Mouse (Mus musculus): ENCODE results near the gene Fnbp1. TPM values are rescaled to one million over a fixed set of nuclear protein-coding genes. Genes with fewer than 3 reads are reported as not detected.
"Not testable (repeated sequence)": the region's sequence is repeated elsewhere in the genome, so short reads cannot be mapped to it uniquely, and the experiment has no call there.

Fnbp1 gene
- polyA plus RNA-seq, 1 experiment from 2014 or later, result 17.3 TPM

DNA sequence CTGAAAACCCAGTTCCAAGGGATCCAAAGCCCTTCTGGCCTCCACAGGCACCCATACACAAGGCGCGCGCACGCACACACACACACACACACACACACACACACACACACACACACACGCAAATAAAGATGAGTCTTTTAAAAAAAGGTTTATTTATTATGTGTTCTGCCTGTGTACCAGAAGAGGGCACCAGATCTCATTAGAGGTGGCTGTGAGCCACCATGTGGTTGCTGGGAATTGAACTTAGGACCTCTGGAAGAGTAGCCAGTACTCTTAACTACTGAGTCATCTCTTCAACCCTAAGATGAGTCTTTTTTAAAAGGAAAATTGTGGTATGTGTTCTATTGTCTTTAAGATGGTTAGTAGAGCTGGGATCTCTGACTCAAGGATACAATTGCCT, 30.7 kb upstream of the Fnbp1 start:
- H3K27ac ChIP-seq (ENCODE audit: low read depth, low read length), result no peak overlapping the region
- DNase-seq (ENCODE audit: low spot score), result no peak
- H3K4me3 ChIP-seq (ENCODE audit: low read depth, low read length), result no peak overlapping the region
- H3K4me1 ChIP-seq (replicated peaks; ENCODE audit: control insufficient read depth, insufficient read depth, low read length), result no peaks in the 10 kb centered on the region
- WGBS, result 92% methylated on average over 5 of the region's 5 CpGs
- H3K9ac ChIP-seq (ENCODE audit: low read length), result no peak overlapping the region
- H3K9me3 ChIP-seq (ENCODE audit: control insufficient read depth, low read length), result no peaks in the 10 kb centered on the region
- no peak overlapping the region for H3K4me2 ChIP-seq (ENCODE audit: low read depth, low read length, severe bottlenecking)
- H3K27me3 ChIP-seq (ENCODE audit: control insufficient read depth, insufficient read depth, low read length), result no peaks in the 10 kb centered on the region
- no peak for ATAC-seq (replicated peaks; ENCODE audit: low FRiP score)
- peaks cover 11% of the 10 kb centered on the region for H3K36me3 ChIP-seq (ENCODE audit: control insufficient read depth, insufficient read depth, low read length)

DNA sequence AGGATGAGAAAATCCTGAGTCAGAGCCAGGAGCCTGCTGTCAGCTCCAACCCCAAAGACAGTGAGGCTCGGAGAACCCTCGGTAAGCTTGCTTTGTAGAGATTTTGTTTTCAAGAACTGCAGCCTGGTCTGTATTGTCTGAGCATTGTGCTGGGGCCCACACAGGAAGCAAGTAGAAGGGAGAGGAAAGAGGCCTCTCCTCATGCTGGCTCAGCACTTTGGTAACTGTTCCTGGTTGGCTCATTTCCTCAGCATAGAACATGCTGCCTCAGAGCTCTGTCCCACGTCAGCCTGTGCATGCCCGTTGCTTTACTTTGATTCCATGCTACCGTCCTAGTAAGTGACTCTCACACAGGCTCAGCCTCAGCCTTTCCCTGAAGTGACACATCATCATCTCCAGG, 30.2 kb upstream of the Fnbp1 start:
- peaks cover 7% of the 10 kb centered on the region for H3K36me3 ChIP-seq (ENCODE audit: control insufficient read depth, insufficient read depth, low read length)

DNA sequence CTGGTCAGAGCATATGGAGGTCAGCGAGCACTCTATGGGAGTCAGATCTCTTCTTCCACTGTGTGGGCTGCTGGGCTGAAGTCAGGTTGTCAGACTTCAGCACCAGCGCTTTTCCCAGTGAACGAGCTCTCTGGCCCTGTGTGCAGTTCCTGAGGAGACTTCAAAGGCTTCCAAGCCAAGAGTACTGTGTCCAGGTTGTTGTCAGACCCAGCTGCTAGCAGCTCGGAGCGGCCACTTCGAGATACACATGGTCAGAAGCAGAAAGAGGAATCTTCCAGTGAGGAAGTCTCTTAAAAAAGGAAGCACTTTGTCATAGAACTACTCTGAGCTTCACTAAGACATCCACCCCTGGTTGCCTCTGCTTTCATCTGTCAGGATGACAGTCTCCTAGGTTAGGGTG, 28.4 kb upstream of the Fnbp1 start:
- ATAC-seq (replicated peaks; ENCODE audit: low FRiP score) (no peak), DNase-seq (ENCODE audit: low spot score) (no peak)
- peaks cover 7% of the 10 kb centered on the region for H3K36me3 ChIP-seq (ENCODE audit: control insufficient read depth, insufficient read depth, low read length)
- WGBS, result 88% methylated on average over 6 of the region's 6 CpGs
- no peak overlapping the region for H3K4me3 ChIP-seq (ENCODE audit: low read depth, low read length)
- H3K9ac ChIP-seq (ENCODE audit: low read length), result no peak overlapping the region
- H3K9me3 ChIP-seq (ENCODE audit: control insufficient read depth, low read length), result no peaks in the 10 kb centered on the region
- no peak overlapping the region for H3K27ac ChIP-seq (ENCODE audit: low read depth, low read length)
- H3K4me2 ChIP-seq (ENCODE audit: low read depth, low read length, severe bottlenecking), result no peak overlapping the region
- no peaks in the 10 kb centered on the region for H3K27me3 ChIP-seq (ENCODE audit: control insufficient read depth, insufficient read depth, low read length)
- H3K4me1 ChIP-seq (replicated peaks; ENCODE audit: control insufficient read depth, insufficient read depth, low read length), result no peaks in the 10 kb centered on the region

More for the DNA sequence above, 30.2 kb upstream of the Fnbp1 start:
- Histone ChIP-seq H3K4me3 (ENCODE audit: low read depth, low read length) (no peak overlapping the region), H3K27me3 (ENCODE audit: control insufficient read depth, insufficient read depth, low read length) (no peaks in the 10 kb centered on the region), H3K9me3 (ENCODE audit: control insufficient read depth, low read length) (no peaks in the 10 kb centered on the region), H3K4me1 (replicated peaks; ENCODE audit: control insufficient read depth, insufficient read depth, low read length) (no peaks in the 10 kb centered on the region), H3K4me2 (ENCODE audit: low read depth, low read length, severe bottlenecking) (no peak overlapping the region), H3K27ac (ENCODE audit: low read depth, low read length) (no peak overlapping the region), H3K9ac (ENCODE audit: low read length) (no peak overlapping the region)
- ATAC-seq (replicated peaks; ENCODE audit: low FRiP score), result no peak
- WGBS, result 92% methylated on average over 5 of the region's 5 CpGs
- no peak for DNase-seq (ENCODE audit: low spot score)

DNA sequence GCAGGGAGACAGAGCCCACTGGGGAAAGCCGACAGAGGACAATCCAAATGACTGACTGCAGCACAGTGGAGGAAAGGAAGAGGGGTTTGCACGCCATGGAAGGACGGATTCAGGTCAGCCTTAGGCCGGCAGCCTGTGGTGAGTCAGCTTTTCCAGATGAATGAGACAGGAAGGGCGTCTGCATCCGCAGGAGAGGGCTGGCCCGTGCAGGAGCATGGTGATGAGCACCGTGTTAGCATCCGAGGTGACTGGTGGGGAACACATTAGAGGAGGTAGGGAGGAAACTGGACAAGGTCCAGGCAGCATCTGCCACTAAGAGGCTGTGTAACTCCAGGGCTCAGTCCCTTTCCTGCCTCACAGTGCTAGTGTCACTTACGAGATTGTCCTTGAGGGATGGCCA, 27.2 kb upstream of the Fnbp1 start:
- WGBS, result 92% methylated on average over 10 of the region's 10 CpGs
- ATAC-seq (replicated peaks; ENCODE audit: low FRiP score) (no peak), DNase-seq (ENCODE audit: low spot score) (no peak)
- Histone ChIP-seq H3K36me3 (ENCODE audit: control insufficient read depth, insufficient read depth, low read length) (peaks cover 7% of the 10 kb centered on the region), H3K4me1 (replicated peaks; ENCODE audit: control insufficient read depth, insufficient read depth, low read length) (no peaks in the 10 kb centered on the region), H3K4me2 (ENCODE audit: low read depth, low read length, severe bottlenecking) (no peak overlapping the region), H3K27ac (ENCODE audit: low read depth, low read length) (no peak overlapping the region), H3K4me3 (ENCODE audit: low read depth, low read length) (no peak overlapping the region), H3K9ac (ENCODE audit: low read length) (no peak overlapping the region), H3K27me3 (ENCODE audit: control insufficient read depth, insufficient read depth, low read length) (no peaks in the 10 kb centered on the region), H3K9me3 (ENCODE audit: control insufficient read depth, low read length) (no peaks in the 10 kb centered on the region)

DNA sequence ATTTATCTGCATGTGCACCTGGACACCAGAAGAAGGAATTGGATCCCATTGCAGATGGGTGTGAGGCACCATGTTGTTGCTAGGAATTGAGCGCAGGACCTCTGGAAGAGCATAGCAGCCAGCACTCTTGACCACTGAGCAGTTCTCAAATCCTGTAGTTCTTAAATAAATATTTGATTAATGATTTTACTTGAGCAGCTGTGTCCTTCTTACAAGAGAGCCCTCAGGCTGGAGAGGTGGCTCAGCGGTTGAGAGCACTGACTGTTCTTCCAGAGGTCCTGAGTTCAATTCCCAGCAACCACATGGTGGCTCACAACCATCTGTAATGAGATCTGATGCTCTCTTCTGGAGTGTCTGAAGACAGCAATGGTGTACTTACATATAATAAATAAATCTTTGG, 25.8 kb upstream of the Fnbp1 start:
- not testable (repeated sequence) for H3K36me3 ChIP-seq (ENCODE audit: control insufficient read depth, insufficient read depth, low read length); DNase-seq (ENCODE audit: low spot score)
- WGBS, result 95% methylated on average over 2 of the region's 2 CpGs

DNA sequence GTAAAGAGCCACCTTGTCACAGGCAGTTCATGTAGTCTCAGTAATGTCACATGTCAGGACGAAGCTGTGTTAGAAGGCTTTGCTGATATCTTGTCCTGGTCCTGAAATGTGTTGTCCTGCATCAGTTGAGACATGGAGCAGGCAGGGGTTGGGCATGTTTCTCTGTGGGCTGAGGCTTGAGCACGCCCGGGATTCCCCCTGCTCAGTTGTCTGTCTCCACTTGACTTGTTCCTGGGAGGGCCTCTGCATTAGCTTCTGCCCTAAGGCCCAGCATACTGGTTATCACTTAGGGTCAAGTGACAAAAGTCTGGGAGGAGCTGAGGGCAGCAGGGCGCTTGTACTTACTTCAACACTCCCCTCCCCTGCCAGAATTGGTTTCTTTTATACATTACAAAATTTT, 23.7 kb upstream of the Fnbp1 start:
- WGBS, result 75% methylated on average over 4 of the region's 4 CpGs
- Histone ChIP-seq H3K4me1 (replicated peaks; ENCODE audit: control insufficient read depth, insufficient read depth, low read length) (no peaks in the 10 kb centered on the region), H3K9me3 (ENCODE audit: control insufficient read depth, low read length) (no peaks in the 10 kb centered on the region), H3K4me2 (ENCODE audit: low read depth, low read length, severe bottlenecking) (no peak overlapping the region), H3K27ac (ENCODE audit: low read depth, low read length) (no peak overlapping the region), H3K27me3 (ENCODE audit: control insufficient read depth, insufficient read depth, low read length) (no peaks in the 10 kb centered on the region), H3K9ac (ENCODE audit: low read length) (0 out of 2 replicates have a peak overlapping the region, but pooled peaks have one; percentile 3), H3K36me3 (ENCODE audit: control insufficient read depth, insufficient read depth, low read length) (0 out of 2 replicates have a peak, but pooled peaks cover 2% of the 10 kb centered on the region), H3K4me3 (ENCODE audit: low read depth, low read length) (no peak overlapping the region)
- DNase-seq (ENCODE audit: low spot score), result no peak
- no peak for ATAC-seq (replicated peaks; ENCODE audit: low FRiP score)

More for the DNA sequence above, 25.8 kb upstream of the Fnbp1 start:
- not testable (repeated sequence) for H3K27me3 ChIP-seq (ENCODE audit: control insufficient read depth, insufficient read depth, low read length); H3K27ac ChIP-seq (ENCODE audit: low read depth, low read length); ATAC-seq (replicated peaks; ENCODE audit: low FRiP score); H3K4me1 ChIP-seq (replicated peaks; ENCODE audit: control insufficient read depth, insufficient read depth, low read length); H3K4me3 ChIP-seq (ENCODE audit: low read depth, low read length); H3K9ac ChIP-seq (ENCODE audit: low read length); H3K4me2 ChIP-seq (ENCODE audit: low read depth, low read length, severe bottlenecking); H3K9me3 ChIP-seq (ENCODE audit: control insufficient read depth, low read length)

DNA sequence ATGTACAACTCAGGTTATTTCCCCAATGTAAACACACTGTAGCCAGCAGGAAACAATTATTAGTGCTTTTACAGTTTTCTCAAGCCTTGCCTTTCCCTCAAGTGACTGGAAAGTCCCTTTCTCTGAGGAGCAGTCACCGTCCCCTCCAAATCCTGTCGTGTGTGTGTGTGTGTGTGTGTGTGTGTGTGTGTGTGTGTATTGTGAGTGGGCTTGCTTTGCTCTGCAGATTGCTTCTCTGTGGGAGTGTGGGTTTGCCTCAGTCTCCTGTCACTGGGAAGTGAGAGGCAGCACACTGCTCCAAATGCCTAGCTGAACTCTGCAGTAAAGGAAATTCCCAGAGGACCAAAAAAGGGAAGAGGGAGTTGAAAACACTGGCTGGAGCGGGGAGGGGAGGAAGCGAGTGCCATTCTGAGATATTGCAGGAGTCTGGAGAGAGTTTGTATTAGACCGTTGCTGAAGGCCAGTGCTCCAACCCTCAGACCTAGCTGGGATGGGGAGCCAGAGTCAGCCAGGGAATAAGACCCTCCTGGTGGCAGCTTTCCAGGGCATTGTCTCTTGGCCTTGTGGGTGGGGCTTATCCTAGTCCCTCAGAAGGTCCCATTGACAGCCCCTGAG, 23.1 kb upstream of the Fnbp1 start:
- H3K27ac ChIP-seq (ENCODE audit: low read depth, low read length), result no peak overlapping the region

DNA sequence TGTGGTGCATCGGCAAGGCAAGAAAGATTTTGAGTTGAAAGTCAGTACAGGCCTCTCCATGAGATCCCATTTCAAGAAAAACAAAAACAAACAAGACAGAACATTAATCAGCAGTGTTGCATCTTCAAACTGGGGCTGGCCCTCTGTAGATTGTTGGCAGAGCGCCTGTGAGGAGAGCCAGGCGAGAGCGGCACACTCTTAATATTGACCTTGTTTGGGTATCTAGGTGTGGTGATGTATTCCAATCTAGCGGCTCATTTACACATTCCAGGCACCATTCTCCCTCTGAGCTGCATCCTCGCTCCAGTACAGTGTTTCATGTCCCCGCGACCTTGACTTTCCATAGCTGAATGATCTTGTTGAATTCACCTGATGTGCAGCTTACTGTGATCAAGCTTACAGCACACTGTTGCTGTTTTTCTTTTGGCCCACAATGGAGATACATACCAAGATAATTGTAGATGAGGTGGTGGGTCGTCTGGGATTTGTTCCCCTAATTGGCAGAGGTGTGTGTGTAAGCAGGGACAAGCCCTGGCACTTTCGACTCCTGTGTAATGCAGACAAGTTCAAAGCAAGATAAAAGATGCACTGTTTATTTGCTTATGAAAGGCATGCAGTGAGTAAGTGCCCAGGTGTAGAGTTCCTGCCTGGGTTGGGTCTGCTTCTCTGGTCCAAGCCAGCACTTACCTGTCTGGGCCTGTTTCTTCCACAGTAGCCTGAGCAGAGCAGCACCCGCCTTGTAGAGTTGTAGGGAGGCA, 21.7 kb upstream of the Fnbp1 start:
- no peak overlapping the region for H3K9ac ChIP-seq (ENCODE audit: low read length)
- DNase-seq (ENCODE audit: low spot score), result no peak
- no peaks in the 10 kb centered on the region for H3K27me3 ChIP-seq (ENCODE audit: control insufficient read depth, insufficient read depth, low read length)
- no peaks in the 10 kb centered on the region for H3K36me3 ChIP-seq (ENCODE audit: control insufficient read depth, insufficient read depth, low read length)
- no peak for ATAC-seq (replicated peaks; ENCODE audit: low FRiP score)
- no peaks in the 10 kb centered on the region for H3K9me3 ChIP-seq (ENCODE audit: control insufficient read depth, low read length)
- no peak overlapping the region for H3K4me2 ChIP-seq (ENCODE audit: low read depth, low read length, severe bottlenecking)
- WGBS, result 90% methylated on average over 11 of the region's 11 CpGs
- H3K4me1 ChIP-seq (replicated peaks; ENCODE audit: control insufficient read depth, insufficient read depth, low read length), result no peaks in the 10 kb centered on the region
- H3K27ac ChIP-seq (ENCODE audit: low read depth, low read length), result no peak overlapping the region
- H3K4me3 ChIP-seq (ENCODE audit: low read depth, low read length), result no peak overlapping the region

More for the DNA sequence above, 23.1 kb upstream of the Fnbp1 start:
- H3K9me3 ChIP-seq (ENCODE audit: control insufficient read depth, low read length), result no peaks in the 10 kb centered on the region
- DNase-seq (ENCODE audit: low spot score) (no peak), ATAC-seq (replicated peaks; ENCODE audit: low FRiP score) (no peak)
- H3K4me2 ChIP-seq (ENCODE audit: low read depth, low read length, severe bottlenecking), result no peak overlapping the region
- H3K36me3 ChIP-seq (ENCODE audit: control insufficient read depth, insufficient read depth, low read length), result no peaks in the 10 kb centered on the region
- H3K4me3 ChIP-seq (ENCODE audit: low read depth, low read length), result no peak overlapping the region
- H3K4me1 ChIP-seq (replicated peaks; ENCODE audit: control insufficient read depth, insufficient read depth, low read length), result no peaks in the 10 kb centered on the region
- 64% methylated on average over 5 of the region's 5 CpGs for WGBS
- H3K9ac ChIP-seq (ENCODE audit: low read length), result 0 out of 2 replicates have a peak overlapping the region, but pooled peaks have one; percentile 3
- H3K27me3 ChIP-seq (ENCODE audit: control insufficient read depth, insufficient read depth, low read length), result no peaks in the 10 kb centered on the region

DNA sequence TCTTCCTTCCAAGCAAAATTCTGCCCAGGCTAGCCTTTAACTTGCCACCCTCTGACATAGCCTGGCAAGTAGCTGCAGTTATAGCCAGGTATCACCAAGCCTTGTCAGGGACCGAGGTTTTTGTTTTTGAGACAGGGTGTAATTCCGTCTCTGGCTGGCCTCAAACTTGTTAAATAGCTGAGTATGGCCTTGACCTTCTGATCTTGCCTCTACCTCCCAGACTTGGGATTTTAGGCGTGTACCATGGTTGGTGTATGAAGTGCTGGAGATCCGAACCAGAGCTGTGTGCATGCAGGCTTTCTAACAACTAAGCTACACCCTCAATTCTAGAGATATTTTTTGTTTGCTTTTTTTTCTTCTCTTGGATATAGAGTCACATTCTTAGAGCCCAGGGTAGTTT, 19.8 kb upstream of the Fnbp1 start:
- Histone ChIP-seq H3K4me1 (replicated peaks; ENCODE audit: control insufficient read depth, insufficient read depth, low read length) (no peaks in the 10 kb centered on the region), H3K36me3 (ENCODE audit: control insufficient read depth, insufficient read depth, low read length) (no peaks in the 10 kb centered on the region), H3K27me3 (ENCODE audit: control insufficient read depth, insufficient read depth, low read length) (no peaks in the 10 kb centered on the region), H3K4me3 (ENCODE audit: low read depth, low read length) (no peak overlapping the region), H3K9me3 (ENCODE audit: control insufficient read depth, low read length) (no peaks in the 10 kb centered on the region), H3K9ac (ENCODE audit: low read length) (no peak overlapping the region), H3K4me2 (ENCODE audit: low read depth, low read length, severe bottlenecking) (no peak overlapping the region), H3K27ac (ENCODE audit: low read depth, low read length) (no peak overlapping the region)
- ATAC-seq (replicated peaks; ENCODE audit: low FRiP score), result no peak
- no peak for DNase-seq (ENCODE audit: low spot score)
- WGBS, result 92% methylated on average over 4 of the region's 4 CpGs

All from forebrain, embryonic 11.5 days (tissue).